ENCODE assay signal across 9 mouse cellular contexts in genomic region chr13:48593181-48593580, GRCm38 (mm10). TPM values are rescaled to one million over a fixed set of nuclear protein-coding genes. Genes with fewer than 3 reads are reported as not detected.
DNase-seq lines count a peak whose midpoint lies in the region; ATAC-seq and TF ChIP-seq lines count a peak whose summit lies in the region.
"Had no signal": no experiment of that assay in that cellular context is flagged by ENCODE, and none has a peak within 500 bp of the region (broad histone marks: within the 10 kb centered on the region; RNA-seq: fewer than 3 reads in every experiment).

No protein-coding gene starts in this region.

- H3K27ac ChIP-seq in embryonic facial prominence, embryonic 13.5 days, result peak overlapping the region; percentile 41
- peak overlapping the region; percentile 89 for H3K27ac ChIP-seq in layer of hippocampus, adult 2 months
- H3K27ac ChIP-seq in midbrain, embryonic 13.5 days, result peak overlapping the region; percentile 84
- H3K27ac ChIP-seq: heart, embryonic 15.5 days had no signal

- 34% methylated on average over 15 of the region's 15 CpGs for WGBS in embryonic facial prominence, embryonic 13.5 days
- WGBS in midbrain, embryonic 13.5 days, result 7% methylated on average over 15 of the region's 15 CpGs

- ATAC-seq in embryonic facial prominence, embryonic 13.5 days (ENCODE audit: insufficient number of reproducible peaks, insufficient read depth, low FRiP score, low TSS enrichment, low read depth), result no peak
- peak; percentile 97 for ATAC-seq in midbrain, embryonic 13.5 days

- no peaks in the 10 kb centered on the region for H3K9me3 ChIP-seq in embryonic facial prominence, embryonic 13.5 days
- H3K9me3 ChIP-seq in midbrain, embryonic 13.5 days, result no peaks in the 10 kb centered on the region
- H3K9me3 ChIP-seq: heart, embryonic 15.5 days had no signal

- H3K9ac ChIP-seq in embryonic facial prominence, embryonic 13.5 days, result peak overlapping the region; percentile 18; the same call in 1 of the 2 replicates
- peak overlapping the region; percentile 61 for H3K9ac ChIP-seq in midbrain, embryonic 13.5 days (replicated peaks)
- H3K9ac ChIP-seq: heart, embryonic 15.5 days had no signal

- H3K4me2 ChIP-seq in embryonic facial prominence, embryonic 13.5 days, result peak overlapping the region; percentile 5; the same call in 1 of the 2 replicates
- peak overlapping the region; percentile 53 for H3K4me2 ChIP-seq in midbrain, embryonic 13.5 days (replicated peaks)
- H3K4me2 ChIP-seq: heart, embryonic 15.5 days had no signal

- peak; percentile 50 for DNase-seq in Muller cell, postnatal 12 days (ENCODE audit: inconsistent ontology term)
- DNase-seq in layer of hippocampus, adult 2 months (ENCODE audit: low spot score in 2 of 2), result peak; percentile 52 to 72
- DNase-seq in kidney, postnatal 4 days, result no peak
- DNase-seq in thymus, adult 18-20 months, result no peak
- DNase-seq in B cell, adult 2 months, result no peak
- DNase-seq in thymus, postnatal 10 days (ENCODE audit: low spot score in 2 of 2), result no peak

- TF ChIP-seq CTCF in layer of hippocampus, adult 2 months (conservative IDR thresholded peaks at IDR 0.05), result no peak

- H3K27me3 ChIP-seq in embryonic facial prominence, embryonic 13.5 days, result no peaks in the 10 kb centered on the region
- no peaks in the 10 kb centered on the region for H3K27me3 ChIP-seq in midbrain, embryonic 13.5 days
- H3K27me3 ChIP-seq: heart, embryonic 15.5 days had no signal

- no peak overlapping the region for H3K4me3 ChIP-seq in embryonic facial prominence, embryonic 13.5 days
- H3K4me3 ChIP-seq in layer of hippocampus, adult 2 months, result peak overlapping the region; percentile 57
- H3K4me3 ChIP-seq in midbrain, embryonic 13.5 days (replicated peaks), result peak overlapping the region; percentile 31
- H3K4me3 ChIP-seq: heart, embryonic 15.5 days had no signal

- peaks cover 21% of the 10 kb centered on the region for H3K4me1 ChIP-seq in embryonic facial prominence, embryonic 13.5 days
- H3K4me1 ChIP-seq in midbrain, embryonic 13.5 days (replicated peaks), result peaks cover 31% of the 10 kb centered on the region
- H3K4me1 ChIP-seq: heart, embryonic 15.5 days had no signal

- H3K36me3 ChIP-seq in embryonic facial prominence, embryonic 13.5 days, result peaks cover 40% of the 10 kb centered on the region
- H3K36me3 ChIP-seq in midbrain, embryonic 13.5 days, result peaks cover 31% of the 10 kb centered on the region
- H3K36me3 ChIP-seq: heart, embryonic 15.5 days had no signal

RNA-seq across cellular contexts. Expression of gene Ptpdc1, which starts 32.3 kb away (rescaled TPM):
- 21.2 and 27.2 TPM in 2 replicates for polyA plus RNA-seq in embryonic facial prominence, embryonic 13.5 days (2015; fragmentation: Nextera tagmentation; extraction: Ambion mirVana)
- 10 to 100 TPM; 37.0 to 44.7 TPM for total RNA-seq in layer of hippocampus, adult 2 months (2021)
- polyA plus RNA-seq in midbrain, embryonic 13.5 days (2015; fragmentation: Nextera tagmentation; extraction: Ambion mirVana), result 16.1 and 16.5 TPM in 2 replicates

Comparison
In these comparisons a context has a peak if more than half of its experiments do, and no peak if none do; other contexts are left out.
1. DNase-seq: peak in Muller cell, postnatal 12 days (single experiment) and layer of hippocampus, adult 2 months (2 of 2); none in kidney, postnatal 4 days (0 of 2), thymus, adult 18-20 months (0 of 2), B cell, adult 2 months (0 of 2) and thymus, postnatal 10 days (0 of 2).
2. Peak in every context shown above with its lines, with median percentiles within 50 percentile points of each other: H3K27ac ChIP-seq.